Mouse (Mus musculus): Measurements from ENCODE around the gene Rln3.

The Rln3 gene

DNA sequence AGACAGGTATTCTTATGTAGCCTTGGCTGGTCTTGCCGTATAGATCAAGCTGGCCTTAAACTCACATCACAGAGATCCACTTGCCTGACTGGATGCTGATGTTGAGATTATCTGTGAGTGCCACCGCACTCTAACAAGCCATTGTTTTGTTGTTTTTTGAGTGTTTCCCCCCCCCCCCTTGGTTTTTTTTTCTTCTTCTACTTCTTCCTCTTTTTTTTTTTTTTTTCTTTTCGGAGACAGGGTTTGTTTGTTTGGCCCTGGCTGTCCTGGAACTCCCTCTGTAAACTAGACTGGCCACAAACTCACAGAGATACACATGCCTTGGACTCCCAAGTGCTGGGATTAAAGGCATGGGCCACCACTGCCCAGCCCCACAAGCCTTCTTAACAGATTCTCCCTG, 50.8 kb downstream of the Rln3 start:
- DNase-seq = no peak

All from thymus, postnatal 25 days (tissue).